Mouse (Mus musculus): ENCODE measurements around the gene Ambra1.

The Ambra1 gene

GRCm38 (mm10) chr2:91735221-91735620, 5.3 kb downstream of the Ambra1 start:
- no peak for DNase-seq (ENCODE audit: low read depth, low spot score)

DNA sequence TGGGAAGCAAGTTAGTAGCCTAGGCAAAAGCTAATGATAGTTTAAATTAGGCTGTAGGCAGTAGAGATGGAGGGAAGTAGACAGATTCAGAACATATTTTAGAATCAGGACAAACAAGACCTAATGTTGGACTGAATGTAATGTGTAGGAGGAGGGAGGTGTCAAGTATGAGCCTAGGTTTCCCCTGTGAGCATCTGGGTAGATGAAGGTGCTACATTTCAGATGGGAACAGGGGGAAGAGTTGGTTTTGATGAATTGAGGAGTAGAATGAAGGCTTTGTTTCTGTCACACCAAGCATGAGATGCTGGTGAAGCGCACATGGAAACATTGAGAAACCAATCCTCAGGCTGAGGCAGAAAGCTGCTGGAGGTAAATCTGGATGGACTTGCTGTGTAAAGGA, 9.7 kb downstream of the Ambra1 start:
- DNase-seq (ENCODE audit: low read depth, low spot score), result no peak

DNA sequence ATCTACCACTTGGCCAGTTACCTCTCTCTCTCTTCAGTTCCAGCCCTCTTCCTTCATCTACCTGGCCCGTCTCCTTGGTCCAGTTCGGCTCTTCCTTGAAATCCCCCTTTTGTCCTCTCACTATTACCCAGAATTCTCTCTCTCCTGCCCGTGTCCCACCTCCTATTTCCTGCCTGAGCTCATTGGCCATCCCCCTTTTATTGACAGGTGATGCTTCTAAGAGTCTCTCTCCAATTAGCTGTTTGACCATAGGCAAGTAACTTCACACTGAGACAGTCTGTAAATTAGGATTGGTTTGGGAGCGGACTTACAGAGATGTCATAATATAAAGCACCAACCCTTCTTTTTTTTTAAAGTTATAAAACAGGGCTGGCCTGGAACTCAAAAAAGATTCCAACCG, 14.8 kb downstream of the Ambra1 start:
- peak; percentile 59 for DNase-seq (ENCODE audit: low read depth, low spot score)

- no peak for DNase-seq (ENCODE audit: low read depth, low spot score)
These were observed 19.9 kb downstream of the Ambra1 start for GRCm38 (mm10) chr2:91749811-91750261.

DNA sequence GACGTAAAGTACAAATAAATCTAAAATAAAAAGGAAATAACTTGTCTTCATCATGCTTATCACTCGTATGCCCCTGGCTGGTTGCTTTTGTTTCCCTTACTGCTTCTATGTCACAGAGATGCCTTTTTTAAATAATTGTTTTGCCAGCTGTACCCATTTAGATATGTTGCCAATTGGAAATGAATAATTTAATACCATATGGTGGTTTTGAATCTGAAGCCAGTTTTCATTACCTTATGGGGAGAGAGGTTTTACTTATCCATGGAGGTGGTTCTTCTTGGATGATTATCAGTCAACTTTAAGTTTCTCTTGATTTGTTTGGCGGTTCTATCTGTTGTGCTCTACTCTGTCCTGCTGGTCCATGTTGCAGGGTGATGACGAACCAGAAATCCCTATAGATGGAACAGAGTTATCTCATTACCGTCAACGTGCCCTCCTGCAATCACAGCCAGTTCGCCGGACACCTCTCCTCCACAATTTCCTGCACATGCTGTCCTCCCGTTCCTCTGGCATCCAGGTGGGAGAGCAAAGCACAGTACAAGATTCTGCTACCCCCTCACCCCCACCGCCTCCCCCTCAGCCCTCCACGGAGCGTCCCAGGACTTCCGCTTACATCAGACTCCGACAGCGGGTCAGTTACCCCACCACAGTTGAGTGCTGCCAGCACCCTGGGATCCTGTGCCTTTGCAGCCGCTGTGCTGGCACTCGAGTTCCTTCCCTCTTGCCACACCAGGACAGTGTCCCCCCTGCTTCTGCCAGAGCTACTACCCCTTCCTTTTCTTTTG, 42.2 kb downstream of the Ambra1 start:
- no peak for DNase-seq (ENCODE audit: low read depth, low spot score)

- DNase-seq (ENCODE audit: low read depth, low spot score), result no peak
These were observed 43.4 kb downstream of the Ambra1 start for GRCm38 (mm10) chr2:91773309-91773708.

DNA sequence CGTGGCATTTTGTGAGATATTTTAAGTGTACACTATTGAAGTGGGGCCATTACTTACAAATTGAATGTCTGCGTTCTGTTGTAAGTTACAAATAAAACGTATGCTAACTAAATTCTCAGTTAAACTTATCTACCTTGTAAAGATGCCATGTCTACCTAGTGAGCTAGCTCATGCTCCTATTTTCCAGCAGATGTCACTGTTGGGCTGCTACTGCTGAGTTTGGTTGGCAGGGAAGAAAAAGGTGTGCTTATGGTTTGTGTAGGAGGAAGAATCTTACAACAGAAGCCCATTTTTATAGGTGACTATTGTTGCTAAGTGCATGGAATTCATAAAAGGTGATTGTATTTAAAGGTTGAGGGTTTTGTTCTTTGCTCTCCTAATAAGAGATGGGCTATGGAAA, 49.2 kb downstream of the Ambra1 start:
- DNase-seq (ENCODE audit: low read depth, low spot score), result peak; percentile 62

- DNase-seq (ENCODE audit: low read depth, low spot score), result no peak
These were observed 61.7 kb downstream of the Ambra1 start for GRCm38 (mm10) chr2:91791621-91792020.

- DNase-seq (ENCODE audit: low read depth, low spot score), result no peak
These were observed 62.4 kb downstream of the Ambra1 start for GRCm38 (mm10) chr2:91792346-91792745.

DNA sequence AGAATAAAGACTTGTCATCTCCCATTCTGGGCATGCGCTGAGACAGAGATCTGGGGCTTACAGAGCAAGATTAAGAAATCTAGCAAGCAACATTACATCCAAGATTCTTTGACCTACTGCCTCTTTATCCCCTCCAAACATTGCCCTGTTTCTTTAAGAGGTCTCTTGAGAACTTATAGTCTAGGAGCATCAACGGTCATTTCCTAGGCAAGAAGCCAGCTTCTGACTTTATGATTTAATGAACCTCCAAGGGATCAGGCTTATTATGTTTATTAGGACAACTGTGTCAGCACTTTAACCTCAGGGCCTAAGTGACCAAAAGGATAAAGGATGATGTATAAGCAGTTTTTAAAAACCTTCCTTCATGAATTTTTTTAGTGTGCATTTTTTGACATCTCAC, 64.5 kb downstream of the Ambra1 start:
- DNase-seq (ENCODE audit: low read depth, low spot score), result no peak

DNA sequence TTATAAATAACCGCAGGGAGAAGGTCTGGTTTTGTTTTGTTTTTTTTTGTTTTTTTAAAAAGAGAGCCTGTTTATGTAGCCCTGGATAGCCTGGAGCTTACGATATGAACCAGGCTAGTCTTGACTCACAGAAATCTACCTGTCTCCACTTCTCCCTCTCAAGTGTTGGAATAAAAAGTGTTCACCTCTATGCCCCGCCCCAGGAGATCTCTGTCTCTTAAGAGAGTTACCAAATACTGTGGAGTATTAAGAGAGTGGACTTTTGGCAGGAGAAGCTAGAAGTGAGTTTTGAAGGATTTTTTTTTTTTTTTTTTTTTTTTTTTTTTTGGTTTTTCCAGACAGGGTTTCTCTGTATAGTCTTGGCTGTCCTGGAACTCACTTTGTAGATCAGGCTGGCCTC, 65.2 kb downstream of the Ambra1 start:
- DNase-seq (ENCODE audit: low read depth, low spot score), result no peak

GRCm38 (mm10) chr2:91811433-91811832, 81.5 kb downstream of the Ambra1 start:
- DNase-seq (ENCODE audit: low read depth, low spot score), result no peak

DNA sequence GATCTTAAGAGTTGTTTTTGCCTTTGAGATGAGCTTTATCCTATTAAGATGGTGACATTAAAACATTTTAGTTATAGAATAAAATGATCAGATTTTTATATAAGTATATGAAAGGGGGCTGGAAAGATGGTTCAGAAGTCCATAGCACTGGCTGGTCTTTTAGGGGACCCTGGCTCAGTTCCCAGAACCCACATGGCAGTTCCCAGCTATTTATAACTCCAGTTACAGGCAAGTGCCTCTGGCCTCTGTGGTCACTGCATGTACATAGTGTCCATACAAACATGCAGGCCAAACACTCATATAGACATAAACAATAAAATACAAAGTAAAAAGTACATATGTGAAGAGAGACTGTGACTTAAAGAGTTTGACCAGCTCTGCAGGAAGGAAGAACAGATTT, 86.8 kb downstream of the Ambra1 start:
- DNase-seq (ENCODE audit: low read depth, low spot score), result no peak

DNA sequence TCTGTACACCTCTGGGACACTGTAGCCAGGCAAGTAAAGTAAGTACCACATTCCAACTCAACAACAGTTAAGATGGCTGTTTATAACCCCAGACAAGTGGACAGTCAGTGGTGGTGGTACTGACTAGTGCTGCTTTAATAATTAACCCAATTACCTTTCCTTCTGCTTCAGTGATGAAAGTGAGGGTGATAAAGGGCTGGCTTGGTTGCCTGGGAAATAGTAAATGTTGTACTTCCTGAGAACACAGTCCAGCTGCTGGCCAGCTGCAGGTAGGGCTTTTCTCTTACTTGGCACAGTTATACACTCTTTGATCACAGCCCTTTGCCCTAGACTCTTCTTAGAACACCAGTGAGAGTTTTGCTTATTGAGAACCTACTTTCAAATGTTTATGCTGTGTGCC, 102.3 kb downstream of the Ambra1 start:
- no peak for DNase-seq (ENCODE audit: low read depth, low spot score)

DNA sequence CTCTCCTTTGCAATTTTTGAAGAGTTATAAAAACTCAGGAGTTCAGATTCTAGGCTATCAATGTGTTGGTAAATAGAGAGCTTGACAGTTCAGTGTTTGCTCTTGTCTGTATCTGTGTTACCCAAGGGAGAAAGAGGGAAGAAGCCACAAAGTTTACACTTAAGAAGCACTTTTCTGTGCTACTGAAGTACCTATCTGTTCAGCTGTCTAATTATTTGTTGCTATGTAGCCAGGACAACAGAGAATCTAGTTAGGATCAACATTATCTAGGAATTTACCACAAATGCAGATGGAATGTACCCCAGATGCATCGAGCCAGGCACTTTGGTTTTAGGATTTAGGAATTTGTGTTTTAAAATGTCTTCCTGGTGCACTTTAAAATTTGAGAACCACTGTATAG, 104.3 kb downstream of the Ambra1 start:
- no peak for DNase-seq (ENCODE audit: low read depth, low spot score)

DNA sequence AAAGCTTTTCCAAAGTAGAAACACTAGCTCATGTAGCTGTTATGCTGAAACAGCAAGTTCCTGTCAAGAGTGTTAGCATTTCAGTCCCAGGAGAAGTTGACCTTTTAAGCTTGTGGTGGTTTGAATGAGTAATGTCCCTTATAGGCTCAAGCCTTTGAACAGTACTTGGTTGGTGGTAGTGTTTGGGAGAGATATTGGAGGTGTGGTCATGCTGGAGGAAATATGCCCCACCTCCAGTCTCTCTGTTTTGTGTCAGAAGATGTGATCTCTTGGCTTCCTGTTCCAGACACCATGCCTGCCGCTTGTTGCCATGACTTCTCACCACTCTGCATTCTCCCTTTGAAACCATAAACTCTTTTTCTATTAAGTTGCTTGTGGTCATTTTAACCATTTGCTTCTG, 105.1 kb downstream of the Ambra1 start:
- DNase-seq (ENCODE audit: low read depth, low spot score), result no peak

- no peak for DNase-seq (ENCODE audit: low read depth, low spot score)
These were observed 105.7 kb downstream of the Ambra1 start for GRCm38 (mm10) chr2:91835631-91836030.

- DNase-seq (ENCODE audit: low read depth, low spot score), result no peak
These were observed 114.2 kb downstream of the Ambra1 start for GRCm38 (mm10) chr2:91844085-91844484.

DNA sequence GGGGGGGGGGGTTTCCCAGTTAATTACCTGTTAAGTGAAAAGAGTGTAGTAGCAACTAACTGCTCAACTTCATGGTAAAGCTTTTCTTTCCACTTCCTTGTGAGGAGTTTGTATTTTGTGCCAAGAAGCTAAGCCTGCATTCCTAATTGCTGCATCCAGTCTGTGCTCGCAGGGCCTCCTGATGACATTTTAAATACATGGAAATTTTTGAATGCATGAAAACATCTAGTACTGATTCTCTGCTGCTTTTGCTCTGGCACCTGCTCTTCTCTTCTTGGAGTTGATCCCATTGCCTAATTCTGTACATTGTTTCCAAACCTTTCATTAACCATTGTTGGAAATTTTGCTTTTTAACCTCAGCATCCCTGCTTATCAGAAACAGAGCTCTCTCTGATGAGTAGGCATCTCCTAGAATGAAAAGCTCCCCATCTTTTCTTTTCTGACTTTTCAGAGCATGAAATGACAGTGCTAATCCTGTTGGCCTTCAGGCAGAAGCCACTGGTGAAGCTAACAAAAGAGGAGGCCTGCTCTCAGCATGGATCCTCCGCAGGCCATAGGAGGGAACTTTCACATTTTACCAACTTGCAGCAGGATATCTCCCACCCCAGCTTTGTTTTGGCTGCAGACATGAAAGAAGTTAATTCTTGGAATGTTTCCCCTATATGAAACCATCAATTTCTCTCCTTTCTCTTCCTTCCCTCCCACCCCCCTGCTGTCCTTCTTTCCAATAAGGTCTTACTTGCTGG, 122.7 kb downstream of the Ambra1 start:
- peak; percentile 75 for DNase-seq (ENCODE audit: low read depth, low spot score)

DNA sequence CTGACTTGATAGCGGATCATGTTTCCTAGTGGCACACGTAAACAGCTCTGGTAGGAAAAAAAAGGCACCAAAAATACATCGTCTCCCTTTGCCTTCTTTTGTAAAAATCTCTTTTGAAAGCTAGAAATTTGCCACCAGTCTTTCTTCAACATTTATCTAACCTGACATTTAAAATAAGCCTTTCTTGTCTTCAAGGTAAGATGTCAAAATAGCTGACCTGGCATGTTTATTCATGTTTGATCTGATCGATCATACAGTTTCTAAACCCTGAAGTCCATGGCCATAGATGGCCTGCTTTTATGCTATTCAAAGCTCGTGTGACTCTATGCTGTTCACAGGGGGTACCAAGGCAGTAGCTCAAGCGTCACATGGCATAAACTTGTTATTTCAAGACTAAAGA, 124.6 kb downstream of the Ambra1 start:
- no peak for DNase-seq (ENCODE audit: low read depth, low spot score)

GRCm38 (mm10) chr2:91856958-91857357, 127.0 kb downstream of the Ambra1 start:
- DNase-seq (ENCODE audit: low read depth, low spot score), result peak; percentile 13

- DNase-seq (ENCODE audit: low read depth, low spot score), result no peak
These were observed 129.5 kb downstream of the Ambra1 start for GRCm38 (mm10) chr2:91859423-91859822.

GRCm38 (mm10) chr2:91870754-91871153, 140.8 kb downstream of the Ambra1 start:
- DNase-seq (ENCODE audit: low read depth, low spot score), result no peak

All from R1 (cell line).